Mouse (Mus musculus) T-helper 2 cell (primary cell): ENCODE data around the gene Glipr2.

Source experiments
- in situ Hi-C: fragments of 300-600 bp; cut with MboI, MseI; formaldehyde crosslinking; loops from one replicate; pipeline ENCODE4 v1.15.1; 2025; ENCODE audit warnings: high pct_unique_total_duplicates

Gene Glipr2

GRCm38 (mm10) chr4:44004623-44005409 is 47.6 kb downstream of the Glipr2 start:
- in situ Hi-C loops = no loop called here

- in situ Hi-C loops = no loop called here
These were observed 53.0 kb downstream of the Glipr2 start for GRCm38 (mm10) chr4:44010176-44010575.

GRCm38 (mm10) chr4:44010893-44011292 is 53.7 kb downstream of the Glipr2 start:
- in situ Hi-C loops = no loop called here

GRCm38 (mm10) chr4:44011799-44012198 is 54.6 kb downstream of the Glipr2 start:
- in situ Hi-C loops = no loop called here

- in situ Hi-C loops = no loop called here
These were observed 55.5 kb downstream of the Glipr2 start for GRCm38 (mm10) chr4:44012376-44013367.

- in situ Hi-C loops = no loop called here
These were observed 56.3 kb downstream of the Glipr2 start for GRCm38 (mm10) chr4:44013391-44014070.

GRCm38 (mm10) chr4:44016071-44016470 is 58.9 kb downstream of the Glipr2 start:
- in situ Hi-C loops = no loop called here

- in situ Hi-C loops = no loop called here
These were observed 59.6 kb downstream of the Glipr2 start for GRCm38 (mm10) chr4:44016791-44017190.

GRCm38 (mm10) chr4:44022323-44022722 is 65.1 kb downstream of the Glipr2 start:
- in situ Hi-C loops = no loop called here

GRCm38 (mm10) chr4:44022766-44023165 is 65.6 kb downstream of the Glipr2 start:
- in situ Hi-C loops = no loop called here

GRCm38 (mm10) chr4:44023681-44024080 is 66.5 kb downstream of the Glipr2 start:
- in situ Hi-C loops = no loop called here

GRCm38 (mm10) chr4:44024241-44024640 is 67.0 kb downstream of the Glipr2 start:
- in situ Hi-C loops = no loop called here

- in situ Hi-C loops = no loop called here
These were observed 68.4 kb downstream of the Glipr2 start for GRCm38 (mm10) chr4:44025570-44025969.
